Mouse (Mus musculus) small intestine, adult 2 months (tissue): ENCODE data around the gene Apol7e.
"Not testable (repeated sequence)": the region's sequence is repeated elsewhere in the genome, so short reads cannot be mapped to it uniquely, and the experiment has no call there.

Experiments used
- CTCF ChIP-seq: fragments of 200-500 bp; IDR thresholded peaks from 2 replicates; pipeline ENCODE4 v1.5.1; 2012; ENCODE audit warnings: low read depth, mild to moderate bottlenecking, control low read depth, inconsistent platforms, low read length, moderate library complexity, mixed read lengths; ENCODE audit not compliant: insufficient replicate concordance, insufficient read length; ENCODE audit errors: extremely low read depth
- POLR2A ChIP-seq: fragments of 200-500 bp; IDR thresholded peaks from 2 replicates; pipeline ENCODE4 v1.6.1; 2012; ENCODE audit warnings: low read depth, mild to moderate bottlenecking, control low read depth, inconsistent platforms, low read length, moderate library complexity

DNA sequence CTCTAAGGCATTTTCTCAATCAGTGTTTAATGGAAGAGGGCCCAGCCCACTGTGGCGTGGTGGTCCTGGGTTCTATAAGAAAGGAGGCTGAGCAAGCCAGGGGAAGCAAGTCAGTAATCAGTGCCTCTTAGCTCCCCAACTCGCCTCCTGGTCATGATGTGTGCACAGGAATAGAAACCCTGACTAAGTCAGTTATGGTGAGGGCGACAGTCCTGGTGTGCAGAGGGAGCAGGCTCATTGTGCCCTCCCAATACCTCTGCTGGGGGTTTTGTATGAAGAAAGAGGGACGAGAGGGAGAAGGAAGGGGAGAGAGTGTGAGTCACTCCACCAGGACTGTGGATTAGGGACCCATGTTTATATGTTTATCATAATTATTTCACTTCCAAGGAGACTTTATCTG, 35.2 kb downstream of the Apol7e start:
- not testable (repeated sequence) for TF ChIP-seq CTCF, POLR2A
